Mouse (Mus musculus): ENCODE data around the gene Grb7. TPM values are rescaled to one million over a fixed set of nuclear protein-coding genes. Genes with fewer than 3 reads are reported as not detected.

Grb7 gene
- polyA plus RNA-seq, 1 experiment from 2014 or later: 87.1 TPM

DNA sequence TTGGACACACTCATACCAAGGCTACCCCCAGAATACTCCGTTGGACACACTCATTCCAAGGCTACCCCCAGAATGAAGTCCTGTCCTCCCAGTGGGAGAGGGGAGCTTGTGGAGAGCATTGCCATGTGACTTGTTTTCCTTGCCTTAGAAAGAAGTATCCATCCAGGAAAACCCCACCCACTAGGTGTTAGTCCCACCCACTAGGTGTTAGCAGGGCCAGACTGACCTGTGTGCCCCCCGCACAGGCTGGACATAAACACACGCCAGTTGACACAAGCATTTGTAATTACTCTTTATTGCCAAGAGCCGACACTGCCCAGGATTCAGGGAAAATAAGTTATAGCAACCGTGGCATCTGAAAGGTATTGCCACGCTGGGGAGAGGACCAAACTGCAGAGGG, 8.8 kb upstream of the Grb7 start:
- Histone ChIP-seq H3K4me3 (ENCODE audit: low read length) (peak overlapping the region; percentile 70), H3K4me1 (ENCODE audit: control insufficient read depth, insufficient read depth, low read length) (peaks cover 4% of the 10 kb centered on the region), H3K9ac (ENCODE audit: low read depth, low read length) (0 out of 2 replicates have a peak overlapping the region, but pooled peaks have one; percentile 77), H3K27me3 (replicated peaks; ENCODE audit: control insufficient read depth, insufficient read depth, low read length) (no peaks in the 10 kb centered on the region), H3K36me3 (ENCODE audit: control insufficient read depth, insufficient read depth, low read length) (peaks cover 18% of the 10 kb centered on the region), H3K27ac (ENCODE audit: low read length) (peak overlapping the region; percentile 89), H3K9me3 (ENCODE audit: control insufficient read depth, low read length) (no peaks in the 10 kb centered on the region), H3K4me2 (ENCODE audit: low read depth, low read length) (peak overlapping the region; percentile 90)
- 70% methylated on average over 6 of the region's 6 CpGs for WGBS
- no peak for ATAC-seq

DNA sequence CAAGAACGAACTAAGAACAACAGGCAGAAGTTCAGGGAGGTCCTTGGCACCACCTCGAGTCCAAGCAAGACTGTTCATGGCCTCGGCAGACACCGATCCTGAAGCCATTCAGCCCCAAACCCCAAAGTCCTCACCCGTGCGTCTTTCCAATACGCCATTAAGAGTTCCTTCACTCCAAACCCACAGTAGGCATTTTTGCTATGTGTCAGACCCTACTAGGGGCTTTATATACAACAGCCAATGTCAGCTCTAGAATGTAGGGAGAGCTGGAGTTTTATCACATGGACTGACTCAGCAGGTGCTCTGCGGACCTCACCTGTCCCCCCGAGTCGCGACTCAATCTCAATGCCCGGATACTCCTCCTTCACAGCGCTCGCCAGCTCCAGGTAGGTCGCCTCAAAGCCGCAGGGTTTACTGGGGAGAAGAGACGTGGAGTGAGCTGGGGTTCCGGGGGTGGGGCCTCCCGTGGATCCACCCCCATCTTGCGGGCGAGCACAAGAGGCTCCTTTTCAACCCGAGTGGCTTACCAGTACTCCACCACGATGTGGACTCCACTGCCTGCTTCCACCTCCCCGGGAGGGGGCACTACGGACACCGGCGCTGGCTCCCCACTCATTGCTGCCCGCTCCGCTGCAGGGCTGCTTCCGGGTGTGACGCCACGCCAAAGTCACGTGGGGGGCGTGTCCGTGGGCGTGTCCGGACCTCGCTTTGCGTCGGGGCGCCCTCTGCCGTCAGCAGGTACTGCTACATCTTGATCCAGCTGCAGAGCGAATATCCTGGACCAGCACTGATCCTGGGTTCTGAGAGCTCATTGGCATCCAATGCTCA, 7.6 kb upstream of the Grb7 start, which contains the start of gene Mien1:
TSS of gene Mien1 (minus strand) at position 661 of the 828 bp plus-strand sequence.
- Histone ChIP-seq H3K9ac (ENCODE audit: low read depth, low read length) (peak within 1 kb of the TSS; percentile 77), H3K27me3 (replicated peaks; ENCODE audit: control insufficient read depth, insufficient read depth, low read length) (no peaks in the 10 kb centered on the region), H3K4me2 (ENCODE audit: low read depth, low read length) (peak within 1 kb of the TSS; percentile 90), H3K27ac (ENCODE audit: low read length) (peak within 1 kb of the TSS; percentile 89), H3K4me1 (ENCODE audit: control insufficient read depth, insufficient read depth, low read length) (peaks cover 4% of the 10 kb centered on the region), H3K36me3 (ENCODE audit: control insufficient read depth, insufficient read depth, low read length) (peaks cover 11% of the 10 kb centered on the region), H3K9me3 (ENCODE audit: control insufficient read depth, low read length) (no peaks in the 10 kb centered on the region), H3K4me3 (ENCODE audit: low read length) (peak within 1 kb of the TSS; percentile 70)
- WGBS: 2% methylated on average over 43 of the region's 43 CpGs
- peak; percentile 96 for ATAC-seq

DNA sequence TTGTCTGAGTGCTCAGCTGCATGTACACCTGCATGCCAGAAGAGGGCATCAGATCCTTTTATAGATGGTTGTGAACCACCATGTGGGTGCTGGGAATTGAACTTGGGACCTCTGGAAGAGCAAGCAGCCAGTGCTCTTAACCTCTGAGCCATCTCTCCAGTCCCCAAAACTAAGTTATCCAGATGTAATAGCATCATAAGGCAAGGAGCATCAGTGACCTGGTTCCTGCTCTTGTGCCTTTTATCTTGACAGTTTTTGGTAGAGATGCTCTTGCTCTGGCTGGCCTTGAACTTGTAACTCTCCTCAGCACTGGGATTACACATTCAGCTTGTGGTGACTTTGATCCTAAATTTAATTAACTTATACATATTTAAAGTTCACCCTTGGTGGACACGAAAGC, 2.5 kb upstream of the Grb7 start:
- no peaks in the 10 kb centered on the region for H3K9me3 ChIP-seq (ENCODE audit: control insufficient read depth, low read length)
- no peak overlapping the region for H3K27ac ChIP-seq (ENCODE audit: low read length)
- no peak overlapping the region for H3K9ac ChIP-seq (ENCODE audit: low read depth, low read length)
- no peaks in the 10 kb centered on the region; the same call in 1 of the 2 replicates for H3K27me3 ChIP-seq (replicated peaks; ENCODE audit: control insufficient read depth, insufficient read depth, low read length)
- no peak overlapping the region for H3K4me3 ChIP-seq (ENCODE audit: low read length)
- no peaks in the 10 kb centered on the region for H3K36me3 ChIP-seq (ENCODE audit: control insufficient read depth, insufficient read depth, low read length)
- no peak overlapping the region for H3K4me2 ChIP-seq (ENCODE audit: low read depth, low read length)
- WGBS: 88% methylated on average over 1 of the region's 1 CpGs
- H3K4me1 ChIP-seq (ENCODE audit: control insufficient read depth, insufficient read depth, low read length): peaks cover 9% of the 10 kb centered on the region
- ATAC-seq: no peak

DNA sequence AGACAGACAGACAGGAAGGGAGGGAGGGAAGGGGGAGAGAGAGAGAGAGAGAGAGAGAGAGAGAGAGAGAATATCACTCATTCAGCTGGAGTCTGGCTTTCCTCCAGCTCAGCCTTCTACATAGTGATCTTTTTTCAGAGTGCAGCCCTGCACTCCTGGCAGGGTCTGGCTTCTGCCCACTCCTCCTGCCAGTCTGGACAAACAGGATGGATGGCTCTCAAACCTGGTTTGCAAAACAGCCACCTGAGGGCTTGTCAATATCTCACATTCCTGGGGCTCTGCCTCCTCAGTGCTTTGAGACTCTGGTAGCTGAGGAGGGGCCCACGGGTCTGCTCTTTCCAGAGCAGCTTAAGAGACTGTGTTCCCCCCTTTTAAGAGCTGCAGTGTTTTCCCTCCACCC, 956 bp upstream of the Grb7 start:
- ATAC-seq: no peak
- WGBS: 17% methylated on average over 1 of the region's 1 CpGs
- no peak overlapping the region for H3K4me2 ChIP-seq (ENCODE audit: low read depth, low read length)

DNA sequence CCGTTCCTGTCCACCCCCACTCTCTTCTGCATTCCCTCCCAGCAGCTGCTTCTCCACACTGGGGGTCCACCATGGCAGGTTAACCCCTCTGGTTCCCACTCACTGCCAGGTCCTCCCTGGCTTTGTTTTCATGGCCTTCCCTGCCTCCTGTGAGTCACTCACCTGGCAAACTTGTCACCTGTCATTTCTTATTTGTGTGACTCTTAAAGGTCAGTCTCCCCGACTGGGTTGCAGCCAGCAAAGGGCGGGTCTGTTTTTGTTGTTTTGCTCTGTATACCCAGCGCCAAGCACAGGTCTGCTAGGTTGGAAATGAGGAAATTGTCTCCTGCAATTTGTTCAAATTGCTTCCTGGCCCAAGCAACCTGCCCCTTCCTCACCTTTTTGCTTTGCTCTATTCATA, 515 bp upstream of the Grb7 start:
- H3K27me3 ChIP-seq (replicated peaks; ENCODE audit: control insufficient read depth, insufficient read depth, low read length): no peaks in the 10 kb centered on the region; the same call in 1 of the 2 replicates
- peak overlapping the region; percentile 95 for H3K27ac ChIP-seq (ENCODE audit: low read length)
- H3K9ac ChIP-seq (ENCODE audit: low read depth, low read length): peak overlapping the region; percentile 52; the same call in 1 of the 2 replicates
- ATAC-seq: no peak
- no peaks in the 10 kb centered on the region for H3K9me3 ChIP-seq (ENCODE audit: control insufficient read depth, low read length)
- 38% methylated on average over 4 of the region's 4 CpGs for WGBS
- H3K36me3 ChIP-seq (ENCODE audit: control insufficient read depth, insufficient read depth, low read length): no peaks in the 10 kb centered on the region
- peaks cover 12% of the 10 kb centered on the region for H3K4me1 ChIP-seq (ENCODE audit: control insufficient read depth, insufficient read depth, low read length)
- no peak overlapping the region; the same call in 1 of the 2 replicates for H3K4me3 ChIP-seq (ENCODE audit: low read length)
- peak overlapping the region; percentile 43 for H3K4me2 ChIP-seq (ENCODE audit: low read depth, low read length)

More for the DNA sequence above, 956 bp upstream of the Grb7 start:
- H3K4me1 ChIP-seq (ENCODE audit: control insufficient read depth, insufficient read depth, low read length): peaks cover 12% of the 10 kb centered on the region
- peak overlapping the region; percentile 95 for H3K27ac ChIP-seq (ENCODE audit: low read length)
- H3K36me3 ChIP-seq (ENCODE audit: control insufficient read depth, insufficient read depth, low read length): no peaks in the 10 kb centered on the region
- no peaks in the 10 kb centered on the region for H3K9me3 ChIP-seq (ENCODE audit: control insufficient read depth, low read length)
- no peak overlapping the region for H3K4me3 ChIP-seq (ENCODE audit: low read length)
- H3K9ac ChIP-seq (ENCODE audit: low read depth, low read length): peak overlapping the region; percentile 52; the same call in 1 of the 2 replicates
- no peaks in the 10 kb centered on the region; the same call in 1 of the 2 replicates for H3K27me3 ChIP-seq (replicated peaks; ENCODE audit: control insufficient read depth, insufficient read depth, low read length)

DNA sequence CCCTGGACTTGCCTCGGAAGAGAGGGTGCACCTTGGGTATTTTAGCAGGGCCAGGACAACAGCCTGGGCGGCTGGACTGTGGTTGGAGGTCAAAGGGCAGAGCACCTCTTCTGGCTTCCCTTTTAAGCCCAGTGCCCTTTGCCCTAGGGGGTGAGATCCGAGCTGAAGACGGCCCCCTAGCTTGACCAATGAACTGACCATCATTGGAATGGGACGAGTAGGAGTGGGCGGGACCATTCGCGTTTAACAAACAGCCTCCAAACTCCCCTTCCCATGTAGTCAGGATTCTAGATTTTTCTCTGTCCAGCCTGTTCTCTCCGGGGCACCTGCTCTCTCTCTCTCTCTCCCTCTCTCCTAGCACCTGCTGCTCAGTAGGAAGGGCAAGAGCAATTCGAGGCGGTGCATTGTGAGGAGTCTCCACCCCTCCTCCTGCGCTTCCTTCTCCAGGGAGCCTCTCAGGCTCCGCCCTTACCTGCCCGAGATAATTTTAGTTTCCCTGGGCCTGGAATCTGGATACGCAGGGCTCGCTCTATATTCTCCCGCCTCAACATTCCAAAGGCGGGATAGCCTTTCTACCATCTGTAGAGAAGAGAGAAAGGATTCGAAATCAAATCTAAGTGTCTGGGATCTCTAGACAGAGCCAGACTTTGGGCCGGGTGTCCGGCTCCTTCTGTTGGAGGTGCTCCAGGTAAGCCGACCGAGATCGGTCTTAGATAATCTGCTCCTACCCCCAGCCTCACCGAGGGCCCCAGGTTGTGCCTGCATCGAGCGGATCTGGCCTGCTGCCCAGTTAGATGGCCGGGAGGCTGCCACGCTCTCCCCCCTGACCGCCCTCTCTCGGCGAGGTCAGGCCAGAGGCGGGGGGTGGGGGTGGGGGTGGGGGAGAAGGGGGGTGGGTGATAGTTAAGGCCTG, 624 bp downstream of the Grb7 start:
- Histone ChIP-seq H3K9me3 (ENCODE audit: control insufficient read depth, low read length) (no peaks in the 10 kb centered on the region), H3K4me1 (ENCODE audit: control insufficient read depth, insufficient read depth, low read length) (peaks cover 12% of the 10 kb centered on the region), H3K36me3 (ENCODE audit: control insufficient read depth, insufficient read depth, low read length) (peaks cover 3% of the 10 kb centered on the region; the same call in 1 of the 2 replicates), H3K27me3 (replicated peaks; ENCODE audit: control insufficient read depth, insufficient read depth, low read length) (no peaks in the 10 kb centered on the region; the same call in 1 of the 2 replicates), H3K4me3 (ENCODE audit: low read length) (peak overlapping the region; percentile 55), H3K4me2 (ENCODE audit: low read depth, low read length) (peak overlapping the region; percentile 43), H3K27ac (ENCODE audit: low read length) (peak overlapping the region; percentile 95), H3K9ac (ENCODE audit: low read depth, low read length) (peak overlapping the region; percentile 79)
- WGBS: 1% methylated on average over 31 of the region's 33 CpGs
- ATAC-seq: peak; percentile 91

DNA sequence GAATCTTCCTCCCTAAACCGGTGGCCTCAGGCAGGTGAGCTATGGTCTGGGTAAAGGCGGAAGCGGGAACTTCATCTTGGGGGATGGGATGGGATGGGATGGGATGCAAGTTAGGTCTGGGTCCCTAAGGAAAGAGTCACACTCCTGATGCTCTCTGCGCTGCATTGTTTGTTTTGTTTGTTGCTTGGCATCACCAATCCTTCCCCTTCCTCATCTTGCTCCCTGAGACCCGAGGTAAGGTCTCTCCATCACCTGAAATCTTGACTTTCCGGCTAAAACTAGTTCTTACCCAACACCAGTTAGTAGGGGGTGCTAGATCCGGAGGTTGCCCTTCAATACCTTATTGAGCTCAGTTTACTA, 1.3 kb downstream of the Grb7 start:
- Histone ChIP-seq H3K9me3 (ENCODE audit: control insufficient read depth, low read length) (no peaks in the 10 kb centered on the region), H3K27me3 (replicated peaks; ENCODE audit: control insufficient read depth, insufficient read depth, low read length) (no peaks in the 10 kb centered on the region; the same call in 1 of the 2 replicates), H3K4me3 (ENCODE audit: low read length) (peak overlapping the region; percentile 55), H3K4me2 (ENCODE audit: low read depth, low read length) (peak overlapping the region; percentile 43), H3K9ac (ENCODE audit: low read depth, low read length) (peak overlapping the region; percentile 79), H3K27ac (ENCODE audit: low read length) (peak overlapping the region; percentile 95), H3K4me1 (ENCODE audit: control insufficient read depth, insufficient read depth, low read length) (peaks cover 12% of the 10 kb centered on the region), H3K36me3 (ENCODE audit: control insufficient read depth, insufficient read depth, low read length) (peaks cover 3% of the 10 kb centered on the region; the same call in 1 of the 2 replicates)
- 14% methylated on average over 7 of the region's 7 CpGs for WGBS
- no peak for ATAC-seq

DNA sequence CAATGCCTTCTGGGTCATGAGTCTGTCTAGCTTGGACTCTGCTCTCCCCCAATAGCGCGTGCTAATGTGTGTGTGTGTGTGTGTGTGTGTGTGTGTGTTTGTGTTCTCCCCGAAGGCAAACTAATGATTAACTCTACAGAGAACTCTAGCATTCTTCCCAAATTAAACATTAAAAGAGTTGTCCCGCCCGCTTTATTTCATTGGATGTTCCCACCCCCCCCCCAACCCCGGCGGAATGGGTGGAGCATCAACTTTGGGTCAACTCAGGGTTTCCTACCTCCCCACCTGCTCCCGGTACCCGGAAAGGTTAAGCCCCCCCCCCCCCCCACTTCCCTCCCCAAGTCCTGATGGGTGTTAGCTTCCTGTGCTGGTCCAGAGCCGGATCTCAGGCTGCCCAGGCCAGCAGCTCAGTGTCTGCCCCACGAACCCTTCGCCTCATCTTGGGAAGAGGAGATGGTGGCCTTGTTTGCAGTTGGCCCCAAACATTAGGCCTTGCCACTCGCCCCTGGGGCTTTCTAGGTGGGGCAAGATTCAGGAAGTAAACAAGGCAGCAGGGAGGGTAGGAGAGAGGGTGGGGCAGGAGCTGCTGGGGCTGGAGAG, 2.1 kb downstream of the Grb7 start:
- peak overlapping the region; percentile 55 for H3K4me3 ChIP-seq (ENCODE audit: low read length)
- peak overlapping the region; percentile 95 for H3K27ac ChIP-seq (ENCODE audit: low read length)
- no peaks in the 10 kb centered on the region for H3K9me3 ChIP-seq (ENCODE audit: control insufficient read depth, low read length)
- 30% methylated on average over 13 of the region's 13 CpGs for WGBS
- peak overlapping the region; percentile 51 for H3K4me2 ChIP-seq (ENCODE audit: low read depth, low read length)
- peak overlapping the region; percentile 79 for H3K9ac ChIP-seq (ENCODE audit: low read depth, low read length)
- no peaks in the 10 kb centered on the region; the same call in 1 of the 2 replicates for H3K27me3 ChIP-seq (replicated peaks; ENCODE audit: control insufficient read depth, insufficient read depth, low read length)
- peaks cover 3% of the 10 kb centered on the region; the same call in 1 of the 2 replicates for H3K36me3 ChIP-seq (ENCODE audit: control insufficient read depth, insufficient read depth, low read length)
- ATAC-seq: peak; percentile 72
- peaks cover 12% of the 10 kb centered on the region for H3K4me1 ChIP-seq (ENCODE audit: control insufficient read depth, insufficient read depth, low read length)
